Mouse (Mus musculus) small intestine, adult 2 months (tissue): ENCODE results near the gene Pex11g. TPM values are rescaled to one million over a fixed set of nuclear protein-coding genes. Genes with fewer than 3 reads are reported as not detected.

Experiments used
- H3K27ac ChIP-seq: fragments of 200-500 bp; 2 replicates; pipeline ENCODE4 v1.5.1; 2012; ENCODE audit warnings: low read depth, low read length, control low read depth, inconsistent platforms; ENCODE audit not compliant: insufficient read depth
- H3K27me3 ChIP-seq: fragments of 200-500 bp; 2 replicates; pipeline ENCODE4 v1.6.1; 2012; ENCODE audit warnings: mild to moderate bottlenecking, moderate library complexity, low read length, inconsistent platforms; ENCODE audit not compliant: control insufficient read depth, insufficient read depth
- H3K36me3 ChIP-seq: fragments of 200-500 bp; 2 replicates; pipeline ENCODE4 v1.6.1; 2012; ENCODE audit warnings: mild to moderate bottlenecking, low read length, control low read depth, inconsistent platforms; ENCODE audit not compliant: control insufficient read depth, insufficient read depth
- H3K4me1 ChIP-seq: fragments of 200-500 bp; 2 replicates; pipeline ENCODE4 v1.6.1; 2012; ENCODE audit warnings: low read length, inconsistent platforms, mixed read lengths; ENCODE audit not compliant: control insufficient read depth, insufficient read depth, insufficient read length
- H3K4me3 ChIP-seq: fragments of 200-500 bp; 2 replicates; pipeline ENCODE4 v1.5.1; 2012; ENCODE audit warnings: low read depth, mild to moderate bottlenecking, control low read depth, inconsistent platforms, low read length, moderate library complexity
- CTCF ChIP-seq: fragments of 200-500 bp; IDR thresholded peaks from 2 replicates; pipeline ENCODE4 v1.5.1; 2012; ENCODE audit warnings: low read depth, mild to moderate bottlenecking, control low read depth, inconsistent platforms, low read length, moderate library complexity, mixed read lengths; ENCODE audit not compliant: insufficient replicate concordance, insufficient read length; ENCODE audit errors: extremely low read depth
- POLR2A ChIP-seq: fragments of 200-500 bp; IDR thresholded peaks from 2 replicates; pipeline ENCODE4 v1.6.1; 2012; ENCODE audit warnings: low read depth, mild to moderate bottlenecking, control low read depth, inconsistent platforms, low read length, moderate library complexity
- WGBS: fragments of 180-500 bp; shearing (Covaris S2); methylation state at CpG from one replicate; pipeline ENCODE4 v1.1.7; 2018; 5-methylcytosine and 5-hydroxymethylcytosine counted together
- polyA plus RNA-seq: library from polyadenylated mRNA; depleted of rRNA; stranded (reverse); fragments of >200 nt; gene quantifications from 2 replicates; pipeline ENCODE4 v1.2.3, GENCODE M21; 2012

The Pex11g gene
- polyA plus RNA-seq, 1 experiment = 13.0 TPM

DNA sequence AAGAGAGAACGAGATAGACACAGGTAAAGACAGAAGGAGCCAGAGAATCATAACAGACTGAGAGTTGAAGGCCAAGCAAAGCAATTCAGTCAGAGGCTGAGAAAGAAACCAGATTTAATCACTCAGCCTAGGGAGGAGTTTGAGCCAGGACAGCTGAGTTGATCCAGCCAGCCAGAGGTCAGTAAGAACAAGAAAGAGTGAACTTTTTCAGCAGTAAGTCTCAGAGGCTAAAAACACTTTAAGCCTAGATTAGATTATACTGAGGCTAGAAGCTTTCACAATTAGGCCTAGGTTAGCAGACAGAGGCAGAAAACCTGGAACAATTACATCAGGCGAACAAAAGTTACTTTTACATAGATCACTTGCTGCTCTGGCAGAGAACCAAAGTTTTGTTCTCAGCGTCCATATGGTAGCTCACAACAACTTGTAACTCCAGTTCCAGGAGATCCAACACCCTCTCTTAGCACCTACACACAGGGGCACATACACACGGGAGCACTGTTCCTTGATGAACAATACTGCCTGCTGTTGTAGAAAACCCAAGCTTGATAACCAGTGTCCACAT lies 12.8 kb upstream of the Pex11g start:
- Histone ChIP-seq H3K4me1 (peaks cover 8% of the 10 kb centered on the region), H3K4me3 (no peak overlapping the region), H3K27ac (no peak overlapping the region), H3K27me3 (no peaks in the 10 kb centered on the region), H3K36me3 (no peaks in the 10 kb centered on the region)
- no peak for TF ChIP-seq POLR2A
- TF ChIP-seq CTCF = no peak
- 56% methylated on average over 4 of the region's 4 CpGs for WGBS

DNA sequence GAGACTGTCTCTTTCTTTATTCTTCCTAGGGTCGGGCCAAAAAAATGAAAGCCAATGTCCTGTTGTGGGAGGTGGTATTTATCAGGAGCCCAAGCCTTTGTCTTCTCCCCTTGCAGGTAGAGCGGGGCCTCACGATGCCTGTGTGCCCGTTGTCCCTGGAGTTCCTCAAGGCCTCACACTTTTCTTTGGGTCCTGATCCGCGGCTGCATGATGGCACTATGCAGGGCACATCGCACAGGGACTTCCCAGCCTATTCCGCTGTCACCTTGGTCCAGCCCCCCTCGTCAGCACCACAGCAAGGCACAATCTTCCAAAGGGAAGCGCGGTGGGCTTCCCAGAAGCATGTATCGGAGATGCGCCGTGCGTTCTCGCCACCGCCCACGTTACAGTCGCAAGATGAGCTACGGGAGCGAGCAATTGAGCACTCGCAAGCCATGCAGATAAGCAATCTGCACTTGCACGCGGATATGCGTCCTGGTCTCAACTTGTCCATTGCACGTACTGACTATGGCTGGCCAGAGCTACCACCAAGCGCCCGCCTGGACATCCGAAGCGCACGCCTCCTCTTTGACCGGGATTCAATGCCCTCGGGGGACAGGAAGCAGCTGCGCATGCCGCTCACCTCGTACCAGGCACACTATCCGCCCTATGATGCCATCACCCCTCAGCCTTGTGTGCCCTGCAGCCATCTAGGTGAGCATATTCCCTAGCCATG lies 8.4 kb upstream of the Pex11g start:
- peaks cover 5% of the 10 kb centered on the region for H3K4me1 ChIP-seq
- no peak overlapping the region for H3K27ac ChIP-seq
- TF ChIP-seq POLR2A (no peak), CTCF (no peak)
- no peaks in the 10 kb centered on the region for H3K36me3 ChIP-seq
- 29% methylated on average over 37 of the region's 37 CpGs for WGBS
- H3K27me3 ChIP-seq = no peaks in the 10 kb centered on the region
- peak overlapping the region; percentile 36 for H3K4me3 ChIP-seq

DNA sequence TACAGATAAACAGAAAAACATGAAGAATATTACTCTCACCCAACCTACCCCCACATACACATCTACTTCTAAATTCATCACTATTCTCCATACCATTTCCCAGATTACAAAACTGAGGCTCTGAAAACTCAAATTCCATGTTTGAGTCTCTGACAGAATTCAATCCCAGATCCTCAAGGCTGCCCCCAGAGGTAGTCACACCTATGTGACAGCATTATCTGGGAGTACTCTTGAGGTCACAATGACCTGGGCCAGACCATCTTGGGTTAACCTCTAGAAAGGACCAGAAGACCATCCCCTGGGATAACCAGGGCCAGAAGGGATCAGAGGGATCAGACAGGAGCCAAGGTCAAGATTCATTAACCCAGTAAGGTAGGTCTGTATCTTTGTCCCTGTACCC lies 3.1 kb upstream of the Pex11g start, which contains the start of gene Tex45:
Tex45 (plus strand) TSS at position 301 of the 400 bp plus-strand sequence.
- Histone ChIP-seq H3K4me1 (peaks cover 6% of the 10 kb centered on the region; the same call in 1 of the 2 replicates), H3K27ac (no peak within 1 kb of the TSS), H3K36me3 (no peaks in the 10 kb centered on the region), H3K4me3 (no peak within 1 kb of the TSS), H3K27me3 (no peaks in the 10 kb centered on the region)
- TF ChIP-seq CTCF (no peak), POLR2A (no peak)

DNA sequence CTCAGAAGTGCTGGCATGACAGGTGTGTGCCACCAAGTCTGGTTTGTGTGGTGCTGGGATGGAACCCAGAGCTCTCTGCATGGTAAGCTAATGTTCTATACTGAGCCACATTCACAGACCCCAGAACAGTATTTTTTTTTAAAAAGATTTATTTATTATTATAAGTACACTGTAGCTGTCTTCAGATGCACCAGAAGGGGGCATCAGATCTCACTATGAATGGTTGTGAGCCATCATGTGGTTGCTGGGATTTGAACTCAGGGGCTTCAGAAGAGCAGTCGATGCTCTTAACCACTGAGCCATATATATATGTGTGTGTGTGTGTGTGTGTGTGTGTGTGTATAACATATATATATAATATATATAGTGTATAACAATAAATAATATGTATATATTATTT lies 1.4 kb upstream of the Pex11g start:
- 85% methylated on average over 1 of the region's 1 CpGs for WGBS
- H3K36me3 ChIP-seq = no peaks in the 10 kb centered on the region
- peaks cover 6% of the 10 kb centered on the region; the same call in 1 of the 2 replicates for H3K4me1 ChIP-seq
- H3K4me3 ChIP-seq = no peak overlapping the region
- H3K27ac ChIP-seq = no peak overlapping the region
- H3K27me3 ChIP-seq = no peaks in the 10 kb centered on the region
- TF ChIP-seq CTCF (no peak), POLR2A (no peak)

DNA sequence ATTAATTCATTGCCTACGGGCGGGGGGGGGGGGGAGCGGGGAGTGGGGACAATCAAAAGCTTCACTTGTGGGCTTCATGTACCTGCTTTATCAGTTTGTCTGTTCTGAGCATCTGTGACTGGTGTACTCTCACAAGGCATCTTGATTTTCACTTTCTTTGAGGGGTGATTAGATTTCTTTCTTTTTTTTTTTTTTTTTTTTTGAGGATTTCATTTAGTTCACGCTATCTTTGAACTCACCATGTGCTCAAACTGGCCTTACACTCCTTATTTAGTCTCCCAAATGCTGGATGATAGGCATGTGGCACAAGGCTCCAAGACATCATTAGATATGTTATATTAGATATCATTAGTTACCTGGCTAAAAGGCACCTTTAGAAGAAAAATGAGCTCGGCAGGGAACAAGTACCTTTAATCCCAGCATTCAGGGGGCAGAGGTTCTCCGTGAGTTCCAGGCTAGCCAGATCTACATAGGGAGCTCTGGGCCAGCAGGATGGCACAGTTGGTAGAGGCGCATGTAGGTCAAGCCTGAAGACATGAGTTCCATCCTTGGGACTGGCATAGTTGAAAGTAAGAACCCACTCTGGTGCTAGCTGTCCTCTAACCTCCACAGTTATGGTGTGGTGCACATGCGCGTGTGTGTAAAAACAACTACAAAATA lies 536 bp upstream of the Pex11g start:
- Histone ChIP-seq H3K27me3 (no peaks in the 10 kb centered on the region), H3K4me3 (peak overlapping the region; percentile 92), H3K4me1 (peaks cover 6% of the 10 kb centered on the region; the same call in 1 of the 2 replicates), H3K36me3 (no peaks in the 10 kb centered on the region), H3K27ac (no peak overlapping the region)
- 50% methylated on average over 9 of the region's 9 CpGs for WGBS
- TF ChIP-seq POLR2A (no peak), CTCF (no peak)

DNA sequence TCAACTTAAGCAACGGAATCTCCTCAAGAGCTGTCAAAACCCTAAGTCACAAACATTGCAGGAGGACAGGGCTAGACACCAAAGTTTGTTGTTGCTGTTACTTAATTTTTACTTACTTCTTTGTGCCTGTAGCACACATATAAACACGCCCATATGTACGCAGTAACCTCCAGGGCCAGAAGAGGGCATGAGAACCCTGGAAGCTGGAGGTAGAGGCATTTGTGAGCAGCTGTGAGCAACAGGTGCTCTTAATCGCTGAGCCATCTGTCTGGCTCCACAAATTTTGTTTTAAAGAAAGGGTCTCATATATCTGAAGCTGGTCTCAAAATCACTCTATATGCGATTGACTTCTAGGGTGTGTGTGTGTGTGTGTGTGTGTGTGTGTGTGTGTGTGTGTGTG lies 3.2 kb downstream of the Pex11g start:
- no peak overlapping the region for H3K27ac ChIP-seq
- peaks cover 2% of the 10 kb centered on the region; the same call in 1 of the 2 replicates for H3K36me3 ChIP-seq
- WGBS = 52% methylated on average over 5 of the region's 5 CpGs
- H3K4me3 ChIP-seq = no peak overlapping the region
- no peaks in the 10 kb centered on the region for H3K27me3 ChIP-seq
- TF ChIP-seq POLR2A (no peak), CTCF (peak; percentile 48; the same call in 1 of the 2 replicates)
- peaks cover 6% of the 10 kb centered on the region; the same call in 1 of the 2 replicates for H3K4me1 ChIP-seq

DNA sequence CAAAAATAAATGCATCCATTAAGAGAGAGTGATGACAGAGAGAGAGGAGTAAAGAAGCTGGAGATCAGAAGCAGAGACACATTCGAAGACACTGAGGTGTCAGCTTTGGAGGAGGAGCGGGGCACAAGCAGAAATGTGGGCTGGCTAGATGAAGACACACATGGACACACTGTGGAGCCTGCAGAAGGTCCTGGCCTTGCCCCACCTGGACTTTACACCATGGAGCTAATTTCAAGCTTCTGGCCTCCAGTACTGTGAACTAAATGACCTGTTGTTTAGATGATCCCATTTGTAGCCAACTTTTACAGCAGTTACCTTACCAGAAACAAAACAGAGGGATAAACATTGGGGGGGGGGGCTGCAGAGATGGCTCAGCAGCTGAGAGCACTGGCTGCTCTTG lies 4.2 kb downstream of the Pex11g start:
- Histone ChIP-seq H3K4me3 (no peak overlapping the region), H3K4me1 (peaks cover 4% of the 10 kb centered on the region; the same call in 1 of the 2 replicates), H3K36me3 (peaks cover 4% of the 10 kb centered on the region; the same call in 1 of the 2 replicates), H3K27me3 (no peaks in the 10 kb centered on the region), H3K27ac (no peak overlapping the region)
- TF ChIP-seq POLR2A (no peak), CTCF (no peak)
- WGBS = 93% methylated on average over 2 of the region's 2 CpGs
